Mouse (Mus musculus) lung, adult 2 months (tissue): ENCODE measurements around the gene Xntrpc.

ENCODE experiments used
- CTCF ChIP-seq: fragments of 200-500 bp; IDR thresholded peaks from 2 replicates; pipeline ENCODE4 v1.5.1; 2011; ENCODE audit warnings: mild to moderate bottlenecking, low read length, control low read depth; ENCODE audit not compliant: insufficient read depth
- POLR2A ChIP-seq: fragments of 200-500 bp; IDR thresholded peaks from 2 replicates; pipeline ENCODE4 v1.6.1; 2011; ENCODE audit warnings: low read depth, mild to moderate bottlenecking, control low read depth, low read length, borderline replicate concordance; ENCODE audit errors: extremely low read depth

DNA sequence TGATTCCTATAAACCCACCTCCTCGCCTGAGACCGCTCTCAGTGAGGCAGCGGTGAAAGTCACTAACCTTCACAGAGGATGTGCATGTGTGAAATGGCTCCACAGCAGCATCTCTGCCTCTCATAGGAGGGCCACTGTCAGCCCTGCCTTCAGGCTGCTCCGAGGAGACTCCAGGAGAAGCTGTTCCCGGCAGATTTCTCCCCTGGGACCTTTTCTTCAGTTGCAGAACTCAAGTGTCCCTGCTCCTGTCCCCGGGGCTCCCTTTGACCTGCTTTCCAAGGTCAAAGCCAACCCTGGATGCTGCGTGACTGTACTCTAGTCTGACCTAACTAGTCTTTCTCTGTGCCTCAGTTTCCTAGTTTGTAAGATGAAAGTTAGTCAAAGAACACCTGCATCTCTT lies 43.7 kb downstream of the Xntrpc start, which contains the start of gene Art5:
- TF ChIP-seq CTCF (no peak), POLR2A (no peak)
